Mouse (Mus musculus) thymus, adult 2 months (tissue): ENCODE data around the gene Gck.

Experiments
- CTCF ChIP-seq: fragments of 200-500 bp; IDR thresholded peaks from 2 replicates; pipeline ENCODE4 v1.5.1; 2012; ENCODE audit warnings: mild to moderate bottlenecking, control low read depth, low read length, moderate library complexity, borderline replicate concordance; ENCODE audit not compliant: control insufficient read depth, poor library complexity, insufficient read depth; ENCODE audit errors: extremely low read depth
- POLR2A ChIP-seq: fragments of 200-500 bp; IDR thresholded peaks from 2 replicates; pipeline ENCODE4 v1.6.1; 2012; ENCODE audit warnings: mild to moderate bottlenecking, low read length, control low read depth, moderate library complexity; ENCODE audit not compliant: control insufficient read depth, poor library complexity, insufficient read depth; ENCODE audit errors: extremely low read depth

DNA sequence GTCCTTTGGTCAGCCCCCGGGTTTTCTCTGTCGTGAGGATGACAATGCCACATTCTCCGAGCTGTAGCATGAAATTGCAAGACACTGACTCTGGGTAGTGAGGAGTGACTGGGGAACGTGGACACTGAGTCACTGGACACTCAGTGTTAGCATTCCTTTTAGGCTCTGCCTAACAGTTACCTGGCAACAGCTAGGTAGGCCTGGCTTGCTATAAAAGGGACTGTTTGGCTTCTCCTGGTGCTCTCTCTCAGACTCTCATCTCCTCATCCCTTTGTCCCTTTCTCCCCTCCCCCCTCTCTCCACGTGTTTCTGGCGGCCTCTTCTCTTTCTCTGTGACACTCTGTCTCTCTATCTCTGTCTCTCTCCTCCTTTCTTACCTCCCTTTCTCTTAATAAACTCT is 47.5 kb downstream of the Gck start:
- TF ChIP-seq POLR2A (no peak), CTCF (no peak)
